Mouse (Mus musculus): ENCODE measurements around the gene Cmtm3. TPM values are rescaled to one million over a fixed set of nuclear protein-coding genes. Genes with fewer than 3 reads are reported as not detected.

Gene Cmtm3
- total and polyA plus RNA-seq, 2 experiments from 2014 or later = 29.0 to 64.6 TPM

DNA sequence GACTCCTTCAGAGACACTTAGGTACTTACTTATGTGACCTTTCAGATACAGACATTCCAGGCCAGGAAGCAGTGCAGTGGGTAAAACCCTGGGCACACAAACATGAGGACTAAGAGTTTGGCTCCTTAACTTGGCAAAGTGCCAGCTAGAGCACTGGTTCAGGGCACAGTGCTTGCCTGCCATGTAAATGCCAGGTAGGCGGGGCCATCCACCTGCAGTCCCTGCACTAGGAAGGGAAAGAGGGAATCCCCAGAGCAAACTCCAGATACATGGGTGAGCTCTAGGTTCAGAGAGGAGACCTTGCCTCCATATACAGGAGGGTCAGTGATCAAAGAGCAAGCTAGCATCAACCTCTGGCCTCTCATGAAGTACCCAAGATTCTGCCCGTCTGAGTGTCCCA lies 48.8 kb downstream of the Cmtm3 start:
- Histone ChIP-seq H3K4me2 (ENCODE audit: low read depth, low read length) (no peak overlapping the region), H3K4me3 (ENCODE audit: low read depth, low read length) (no peak overlapping the region), H3K9ac (replicated peaks; ENCODE audit: low read depth, low read length) (no peak overlapping the region), H3K9me3 (replicated peaks; ENCODE audit: control insufficient read depth, low read length) (no peaks in the 10 kb centered on the region), H3K4me1 (ENCODE audit: control insufficient read depth, insufficient read depth) (peaks cover 33% of the 10 kb centered on the region), H3K36me3 (replicated peaks; ENCODE audit: control insufficient read depth, insufficient read depth, low read length) (no peaks in the 10 kb centered on the region), H3K27ac (ENCODE audit: low read depth) (no peak overlapping the region), H3K27me3 (ENCODE audit: control insufficient read depth, insufficient read depth, low read length) (no peaks in the 10 kb centered on the region)
- no peak for DNase-seq (ENCODE audit: low spot score)
- 64% methylated on average over 2 of the region's 2 CpGs for WGBS
- no peak for TF ChIP-seq CTCF (IDR thresholded peaks at IDR 0.05; ENCODE audit: low read depth)
- TF ChIP-seq EP300 (IDR thresholded peaks at IDR 0.05; ENCODE audit: low read depth) = no peak
- ATAC-seq (ENCODE audit: insufficient read depth, low read depth) = peak; percentile 54; the same call in 1 of the 2 replicates

DNA sequence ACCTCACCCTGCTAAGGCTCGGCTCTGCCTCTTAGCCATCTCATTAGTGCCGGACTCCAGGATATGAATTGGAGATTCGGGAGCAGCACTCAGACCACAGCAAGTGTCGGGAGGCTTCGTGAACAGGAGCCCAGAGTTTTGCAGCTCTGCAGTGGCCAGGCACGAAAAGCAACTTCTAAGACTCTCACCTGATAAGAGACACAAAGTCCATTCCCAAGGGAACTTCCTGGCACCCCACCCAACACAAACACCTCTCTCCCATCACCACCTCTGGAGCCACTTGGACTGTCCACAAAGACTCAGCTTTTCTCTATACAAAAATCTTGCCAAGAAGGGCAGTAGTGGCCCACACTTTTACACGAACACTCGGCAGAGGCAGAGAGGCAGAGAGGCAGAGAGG lies 51.0 kb downstream of the Cmtm3 start:
- WGBS = 48% methylated on average over 8 of the region's 8 CpGs
- peaks cover 38% of the 10 kb centered on the region for H3K4me1 ChIP-seq (ENCODE audit: control insufficient read depth, insufficient read depth)
- H3K9me3 ChIP-seq (replicated peaks; ENCODE audit: control insufficient read depth, low read length) = no peaks in the 10 kb centered on the region
- no peak overlapping the region for H3K9ac ChIP-seq (replicated peaks; ENCODE audit: low read depth, low read length)
- no peak overlapping the region for H3K27ac ChIP-seq (ENCODE audit: low read depth)
- no peaks in the 10 kb centered on the region for H3K27me3 ChIP-seq (ENCODE audit: control insufficient read depth, insufficient read depth, low read length)
- no peak overlapping the region for H3K4me3 ChIP-seq (ENCODE audit: low read depth, low read length)
- DNase-seq (ENCODE audit: low spot score) (no peak), ATAC-seq (ENCODE audit: insufficient read depth, low read depth) (no peak)
- H3K4me2 ChIP-seq (ENCODE audit: low read depth, low read length) = no peak overlapping the region
- no peaks in the 10 kb centered on the region for H3K36me3 ChIP-seq (replicated peaks; ENCODE audit: control insufficient read depth, insufficient read depth, low read length)
- TF ChIP-seq CTCF (IDR thresholded peaks at IDR 0.05; ENCODE audit: low read depth) (no peak), EP300 (IDR thresholded peaks at IDR 0.05; ENCODE audit: low read depth) (no peak)

GRCm38 (mm10) chr8:104393139-104393538 lies 53.9 kb downstream of the Cmtm3 start:
- TF ChIP-seq EP300 (IDR thresholded peaks at IDR 0.05; ENCODE audit: low read depth) (no peak), CTCF (IDR thresholded peaks at IDR 0.05; ENCODE audit: low read depth) (no peak)
- Histone ChIP-seq H3K4me3 (ENCODE audit: low read depth, low read length) (no peak overlapping the region), H3K36me3 (replicated peaks; ENCODE audit: control insufficient read depth, insufficient read depth, low read length) (no peaks in the 10 kb centered on the region), H3K4me2 (ENCODE audit: low read depth, low read length) (no peak overlapping the region), H3K27ac (ENCODE audit: low read depth) (no peak overlapping the region), H3K4me1 (ENCODE audit: control insufficient read depth, insufficient read depth) (peaks cover 19% of the 10 kb centered on the region), H3K27me3 (ENCODE audit: control insufficient read depth, insufficient read depth, low read length) (no peaks in the 10 kb centered on the region), H3K9ac (replicated peaks; ENCODE audit: low read depth, low read length) (no peak overlapping the region), H3K9me3 (replicated peaks; ENCODE audit: control insufficient read depth, low read length) (no peaks in the 10 kb centered on the region)
- 97% methylated on average over 6 of the region's 7 CpGs for WGBS
- no peak for DNase-seq (ENCODE audit: low spot score)
- ATAC-seq (ENCODE audit: insufficient read depth, low read depth) = no peak

DNA sequence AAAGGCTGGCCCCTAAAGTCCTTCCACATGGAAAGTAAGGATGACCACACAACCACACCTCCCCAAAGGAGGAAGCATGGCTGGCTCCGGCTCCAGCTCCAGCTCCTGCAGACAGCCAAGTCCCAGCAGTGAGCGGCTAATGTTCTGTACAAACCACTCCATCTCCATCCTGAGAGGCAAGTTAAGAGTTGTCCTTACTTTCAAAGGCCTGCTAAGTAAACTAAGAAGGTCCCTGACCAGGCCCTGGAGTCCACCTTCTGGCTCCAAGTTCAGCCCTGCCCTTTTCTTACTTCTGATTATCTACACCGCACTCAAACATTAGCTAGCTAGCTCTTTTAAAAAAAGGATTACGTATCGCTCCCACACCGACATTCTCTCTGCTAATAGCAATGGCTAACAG lies 54.6 kb downstream of the Cmtm3 start:
- Histone ChIP-seq H3K4me2 (ENCODE audit: low read depth, low read length) (peak overlapping the region; percentile 100; the same call in 1 of the 2 replicates), H3K4me3 (ENCODE audit: low read depth, low read length) (no peak overlapping the region), H3K27ac (ENCODE audit: low read depth) (no peak overlapping the region), H3K36me3 (replicated peaks; ENCODE audit: control insufficient read depth, insufficient read depth, low read length) (no peaks in the 10 kb centered on the region), H3K4me1 (ENCODE audit: control insufficient read depth, insufficient read depth) (peaks cover 19% of the 10 kb centered on the region), H3K9me3 (replicated peaks; ENCODE audit: control insufficient read depth, low read length) (no peaks in the 10 kb centered on the region), H3K9ac (replicated peaks; ENCODE audit: low read depth, low read length) (no peak overlapping the region), H3K27me3 (ENCODE audit: control insufficient read depth, insufficient read depth, low read length) (no peaks in the 10 kb centered on the region)
- DNase-seq (ENCODE audit: low spot score) (no peak), ATAC-seq (ENCODE audit: insufficient read depth, low read depth) (no peak)
- WGBS = 75% methylated on average over 6 of the region's 6 CpGs
- TF ChIP-seq CTCF (IDR thresholded peaks at IDR 0.05; ENCODE audit: low read depth) (no peak), EP300 (IDR thresholded peaks at IDR 0.05; ENCODE audit: low read depth) (no peak)

GRCm38 (mm10) chr8:104394801-104395702 lies 55.8 kb downstream of the Cmtm3 start:
- under 1% methylated on average over 75 of the region's 82 CpGs for WGBS

More at GRCm38 (mm10) chr8:104394801-104395702, 55.8 kb downstream of the Cmtm3 start:
- peak; percentile 72 for ATAC-seq (ENCODE audit: insufficient read depth, low read depth)
- peak overlapping the region; percentile 91 for H3K9ac ChIP-seq (replicated peaks; ENCODE audit: low read depth, low read length)
- no peak for DNase-seq (ENCODE audit: low spot score)
- no peaks in the 10 kb centered on the region for H3K36me3 ChIP-seq (replicated peaks; ENCODE audit: control insufficient read depth, insufficient read depth, low read length)
- TF ChIP-seq EP300 (IDR thresholded peaks at IDR 0.05; ENCODE audit: low read depth) = no peak
- TF ChIP-seq CTCF (IDR thresholded peaks at IDR 0.05; ENCODE audit: low read depth) = no peak
- no peaks in the 10 kb centered on the region for H3K27me3 ChIP-seq (ENCODE audit: control insufficient read depth, insufficient read depth, low read length)
- peak overlapping the region; percentile 100 for H3K4me2 ChIP-seq (ENCODE audit: low read depth, low read length)
- H3K4me3 ChIP-seq (ENCODE audit: low read depth, low read length) = peak overlapping the region; percentile 94
- peak overlapping the region; percentile 84 for H3K27ac ChIP-seq (ENCODE audit: low read depth)
- peaks cover 19% of the 10 kb centered on the region for H3K4me1 ChIP-seq (ENCODE audit: control insufficient read depth, insufficient read depth)
- no peaks in the 10 kb centered on the region for H3K9me3 ChIP-seq (replicated peaks; ENCODE audit: control insufficient read depth, low read length)

Data from heart, postnatal 0 days (tissue).